Mouse (Mus musculus): ENCODE data around the gene Syp.
A peak's percentile ranks its signal among the peaks of the same experiment; 100 is the strongest.

Syp gene

GRCm38 (mm10) chrX:7664791-7665190, 26.5 kb downstream of the Syp start:
- DNase-seq: no peak

GRCm38 (mm10) chrX:7665739-7666502, 27.6 kb downstream of the Syp start:
- no peak for DNase-seq

- DNase-seq: peak; percentile 72
These were observed 32.2 kb downstream of the Syp start for GRCm38 (mm10) chrX:7670390-7670881.

DNA sequence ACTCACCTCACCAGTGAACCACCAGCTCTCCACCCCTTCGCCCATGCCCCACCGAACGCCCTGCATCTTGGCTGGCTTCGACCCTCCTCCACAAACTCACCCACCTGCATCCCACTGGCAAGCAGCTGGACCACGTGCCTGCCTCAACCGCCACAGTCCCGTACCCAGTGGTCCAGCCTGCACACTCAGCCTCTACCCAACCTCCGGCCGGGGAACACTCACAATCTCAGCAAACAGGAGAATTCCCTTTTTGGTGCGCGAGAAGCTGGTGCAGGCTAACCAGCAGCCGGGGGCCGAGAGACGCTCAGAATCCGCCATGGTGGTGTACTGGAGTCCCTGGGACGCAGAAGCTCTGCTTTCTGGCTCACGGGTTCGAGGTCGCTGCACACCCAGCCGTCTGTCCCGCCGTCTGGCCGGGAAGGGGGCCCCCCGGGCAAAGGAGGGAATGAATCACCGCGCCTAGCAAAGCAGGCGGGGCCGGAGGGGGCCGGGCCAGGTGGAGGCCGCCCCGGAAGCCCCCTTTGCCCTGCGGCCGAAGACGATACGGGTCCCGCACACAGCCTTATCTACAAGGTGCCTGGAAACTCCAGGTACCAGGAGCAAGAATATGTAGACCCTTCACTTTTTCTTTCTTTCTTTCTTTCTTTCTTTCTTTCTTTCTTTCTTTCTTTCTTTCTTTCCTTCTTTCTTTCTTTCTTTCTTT, 32.8 kb downstream of the Syp start, which contains the start of gene Plp2:
Gene Plp2, minus strand, starts transcription at position 470 of the 703 bp plus-strand sequence.
- DNase-seq: no peak

- no peak for DNase-seq
These were observed 34.5 kb downstream of the Syp start for GRCm38 (mm10) chrX:7672739-7673138.

DNA sequence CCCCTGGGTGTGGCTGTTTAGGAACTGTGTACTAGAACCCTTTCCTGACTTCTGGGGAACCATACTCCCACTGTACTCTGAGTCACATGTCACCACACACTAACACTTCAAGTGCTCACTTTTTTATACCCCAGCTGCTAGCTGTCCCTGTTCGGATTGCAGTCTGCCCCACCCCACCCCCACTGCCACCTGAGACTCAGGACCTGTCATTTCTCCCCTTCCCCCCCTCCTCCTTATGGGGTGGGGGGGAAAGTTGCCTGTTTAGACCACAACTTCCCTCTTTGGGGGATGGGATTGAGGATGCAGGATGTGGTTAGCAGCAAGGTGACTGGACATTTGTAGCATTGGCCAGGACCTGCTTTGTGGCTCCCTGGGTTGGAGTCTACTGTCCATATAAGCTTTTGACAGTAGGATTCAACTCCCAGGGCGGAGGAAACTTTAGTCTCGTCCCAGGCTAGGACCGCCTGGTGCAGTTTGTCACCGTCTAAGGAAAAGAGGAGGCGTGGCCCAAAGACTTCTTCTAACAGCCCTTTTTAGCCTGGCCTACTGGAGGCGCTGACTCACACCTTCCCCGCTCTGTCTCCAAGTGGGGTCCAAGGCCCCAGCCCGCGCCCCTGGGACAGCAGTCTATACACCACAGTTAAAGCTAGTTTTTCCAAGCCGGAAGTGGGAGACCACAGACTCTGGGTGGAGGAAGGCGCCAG, 35.5 kb downstream of the Syp start:
- no peak for DNase-seq

GRCm38 (mm10) chrX:7674284-7675000, 36.2 kb downstream of the Syp start:
- DNase-seq: peak; percentile 34

DNA sequence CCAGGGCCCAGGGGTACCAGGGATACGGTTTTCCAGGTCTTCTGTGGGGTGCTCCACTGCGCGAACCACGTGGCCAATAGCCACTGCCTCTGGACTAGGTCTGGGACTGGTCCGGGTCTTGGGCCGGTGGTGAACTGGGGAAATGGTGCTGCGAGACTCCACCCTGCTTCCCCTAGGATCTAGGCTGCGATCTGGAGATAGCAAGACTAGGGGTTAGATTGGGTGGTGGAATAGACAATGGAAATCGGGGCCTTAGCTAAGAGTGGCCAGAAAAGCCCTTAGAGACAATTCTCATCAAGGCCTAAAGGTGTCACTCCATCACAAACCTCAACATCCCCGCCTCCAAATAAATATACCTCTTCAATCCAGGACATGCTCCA, 36.7 kb downstream of the Syp start:
- no peak for DNase-seq

DNA sequence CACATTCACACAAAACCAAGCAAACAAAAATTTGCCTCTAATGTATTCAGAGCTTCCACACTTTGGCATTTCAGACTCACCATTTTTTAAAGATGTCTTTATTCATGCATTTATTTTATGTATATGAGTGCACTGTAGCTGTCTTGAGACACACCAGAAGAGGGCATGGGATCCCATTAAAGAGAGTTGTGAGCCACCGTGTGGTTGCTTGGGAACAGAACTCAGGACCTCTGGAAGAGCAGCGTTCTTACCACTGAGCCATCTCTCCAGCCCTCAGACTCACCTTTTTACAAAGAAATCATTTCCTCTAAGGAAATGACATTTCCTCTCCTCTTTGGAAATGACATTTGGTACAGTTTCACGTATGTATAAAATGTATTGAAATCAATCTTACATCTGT, 40.7 kb downstream of the Syp start:
- no peak for DNase-seq

- DNase-seq: peak; percentile 92
These were observed 41.3 kb downstream of the Syp start for GRCm38 (mm10) chrX:7679405-7680056.

- DNase-seq: no peak
These were observed 41.8 kb downstream of the Syp start for GRCm38 (mm10) chrX:7680057-7680412.

DNA sequence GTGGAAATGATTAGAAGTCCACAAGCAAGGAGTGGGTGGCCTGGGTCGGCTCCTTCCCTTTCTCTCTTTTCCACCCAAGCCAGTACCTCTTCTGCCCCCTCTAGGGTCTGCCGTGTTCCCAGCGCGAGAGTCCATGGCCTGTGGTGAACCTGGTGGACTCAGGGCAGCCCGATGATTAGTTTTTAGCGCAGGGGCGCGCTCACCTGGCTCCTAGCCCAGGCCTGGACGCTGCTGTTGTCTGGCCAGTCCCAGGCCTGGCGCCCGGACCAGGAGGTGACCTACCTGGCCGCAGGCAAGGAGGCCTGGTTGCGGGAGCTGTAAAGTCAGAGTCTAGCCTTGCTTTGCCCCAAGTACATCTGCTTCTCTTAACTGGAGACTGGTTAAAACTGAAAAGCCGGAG, 42.6 kb downstream of the Syp start, which contains the start of gene Magix:
Gene Magix, minus strand, starts transcription at position 388 of the 400 bp plus-strand sequence.
- DNase-seq: no peak

DNA sequence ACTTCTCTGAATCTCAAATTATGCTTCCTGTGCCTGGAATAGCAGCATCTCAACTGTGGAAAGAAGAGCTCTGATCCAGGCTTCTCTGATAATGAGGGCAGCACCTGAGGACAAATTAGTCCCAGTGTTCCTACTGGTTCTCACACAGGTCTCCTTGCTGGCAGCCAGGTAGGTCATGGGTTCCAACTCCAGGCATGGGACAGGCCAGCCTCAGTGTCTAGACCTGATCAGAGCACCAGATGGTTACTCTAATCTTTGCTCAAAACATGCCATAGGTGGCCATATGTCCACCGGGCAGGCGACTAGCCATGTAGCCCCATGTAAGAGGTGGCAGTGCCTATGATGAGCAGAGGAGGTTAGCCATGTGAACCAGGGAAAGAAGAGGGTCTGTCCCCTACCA, 50.0 kb downstream of the Syp start:
- no peak for DNase-seq

DNA sequence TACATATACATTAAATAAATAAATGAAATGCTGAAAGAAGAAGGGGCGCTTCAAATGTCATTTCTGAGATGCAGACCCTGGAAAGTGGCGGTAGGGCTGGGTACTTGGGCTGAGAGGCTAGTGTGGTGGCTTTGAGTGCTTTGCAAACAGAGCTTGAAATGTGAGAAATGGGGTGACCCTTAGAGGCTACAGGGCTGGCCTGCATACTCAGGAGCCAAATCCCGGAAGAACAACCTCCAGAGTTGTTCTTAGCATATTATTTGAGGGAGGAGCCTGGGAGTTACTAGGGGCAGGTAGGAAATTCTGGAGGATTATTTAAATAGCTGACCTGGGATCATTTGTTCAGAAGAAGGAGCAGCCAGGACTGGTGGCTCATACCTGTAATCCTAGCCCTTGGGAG, 52.2 kb downstream of the Syp start:
- no peak for DNase-seq

DNA sequence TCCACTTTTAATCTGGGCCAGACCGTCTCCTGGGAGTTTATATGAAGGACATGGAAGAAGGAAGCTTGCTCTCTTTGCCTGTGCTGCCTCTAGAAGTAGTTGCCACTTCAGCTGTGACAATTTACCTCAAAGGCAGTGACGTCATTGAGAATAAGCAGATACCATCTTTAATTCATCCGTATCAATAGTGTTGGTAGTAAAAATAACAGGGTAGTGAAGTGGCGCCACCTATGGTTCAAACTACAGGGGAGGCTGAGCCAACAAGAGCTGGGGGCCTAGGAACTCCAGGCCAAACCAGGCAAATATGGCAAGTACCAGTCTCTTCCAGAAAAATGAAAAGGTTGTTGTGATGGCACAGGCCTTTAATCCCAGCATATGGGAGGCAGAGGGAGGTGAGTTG, 54.6 kb downstream of the Syp start:
- DNase-seq: peak; percentile 32

DNA sequence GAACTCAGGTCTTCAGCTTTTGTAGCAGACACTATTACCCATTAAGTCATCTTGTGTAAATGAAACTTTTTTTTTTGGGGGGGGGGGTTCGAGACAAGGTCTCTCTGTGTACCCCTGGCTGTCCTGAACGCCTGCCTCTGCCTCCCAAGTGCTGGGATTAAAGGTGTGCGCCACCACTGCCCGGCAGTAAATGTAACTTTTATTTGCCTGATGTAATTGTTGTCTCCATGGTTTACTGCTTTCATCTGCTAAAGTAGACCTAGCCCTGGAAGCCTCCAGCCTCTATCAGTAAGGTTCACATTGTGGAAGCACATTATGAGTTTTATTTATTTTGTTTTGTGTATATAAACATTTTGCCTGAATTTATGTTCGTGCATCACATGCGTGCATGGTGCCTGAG, 58.2 kb downstream of the Syp start:
- DNase-seq: no peak

- DNase-seq: peak; percentile 96
These were observed 58.7 kb downstream of the Syp start, which contains the start of gene Gpkow for GRCm38 (mm10) chrX:7696954-7697381. Gene Gpkow, plus strand, starts transcription at chrX:7697131.

All from retina, postnatal 1 day (tissue).